Mouse (Mus musculus) olfactory bulb, adult 2 months (tissue): ENCODE results near the gene Brinp1. TPM values are rescaled to one million over a fixed set of nuclear protein-coding genes. Genes with fewer than 3 reads are reported as not detected.

Source experiments
- H3K27ac ChIP-seq: fragments of 200-500 bp; 2 replicates; pipeline ENCODE4 v1.5.1; 2012; ENCODE audit warnings: low read depth, low read length; ENCODE audit not compliant: insufficient read depth
- H3K4me1 ChIP-seq: fragments of 200-500 bp; 2 replicates; pipeline ENCODE4 v1.6.1; 2012; ENCODE audit warnings: low read length; ENCODE audit not compliant: control insufficient read depth, insufficient read depth
- H3K4me3 ChIP-seq: fragments of 200-500 bp; 2 replicates; pipeline ENCODE4 v1.5.1; 2012; ENCODE audit warnings: mild to moderate bottlenecking, low read depth, low read length, moderate library complexity; ENCODE audit not compliant: insufficient read depth
- CTCF ChIP-seq: fragments of 200-500 bp; IDR thresholded peaks from 2 replicates; pipeline ENCODE4 v1.5.1; 2012; ENCODE audit warnings: low read depth, mild to moderate bottlenecking, low read length, moderate library complexity; ENCODE audit not compliant: insufficient read depth
- POLR2A ChIP-seq: fragments of 200-500 bp; IDR thresholded peaks from 2 replicates; pipeline ENCODE4 v1.6.1; 2012; ENCODE audit warnings: mild to moderate bottlenecking, low read depth, low read length, moderate library complexity; ENCODE audit not compliant: insufficient read depth
- WGBS: fragments of 180-500 bp; shearing (Covaris S2); methylation state at CpG from one replicate; pipeline ENCODE4 v1.1.7; 2018; 5-methylcytosine and 5-hydroxymethylcytosine counted together
- polyA plus RNA-seq: library from polyadenylated mRNA; stranded (reverse); fragments of >200 nt; gene quantifications from 2 replicates; pipeline ENCODE4 v1.2.4, GENCODE M21; 2012; ENCODE audit warnings: low replicate concordance; ENCODE audit not compliant: missing spikeins, insufficient read depth, insufficient read length

Gene Brinp1
- not detected in 2 replicates for polyA plus RNA-seq

- WGBS = 3% methylated on average over 33 of the region's 33 CpGs
- Histone ChIP-seq H3K4me1 (no peaks in the 10 kb centered on the region), H3K27ac (peak within 1 kb of the TSS; percentile 84), H3K4me3 (peak within 1 kb of the TSS; percentile 84)
- TF ChIP-seq CTCF = no peak
- TF ChIP-seq POLR2A = peak; percentile 87
These were observed at the start of gene Brinp1 for GRCm38 (mm10) chr4:68954322-68954901. TSS of gene Brinp1 (minus strand) at chr4:68954397.

GRCm38 (mm10) chr4:68957265-68957664, 3.1 kb upstream of the Brinp1 start:
- Histone ChIP-seq H3K4me3 (no peak overlapping the region), H3K27ac (no peak overlapping the region), H3K4me1 (no peaks in the 10 kb centered on the region)
- TF ChIP-seq POLR2A (no peak), CTCF (no peak)
- 60% methylated on average over 2 of the region's 2 CpGs for WGBS

GRCm38 (mm10) chr4:68955621-68956020, 1.4 kb upstream of the Brinp1 start:
- no peak overlapping the region for H3K4me3 ChIP-seq
- no peak overlapping the region for H3K27ac ChIP-seq
- no peaks in the 10 kb centered on the region for H3K4me1 ChIP-seq
- TF ChIP-seq CTCF (no peak), POLR2A (no peak)
- WGBS = 57% methylated on average over 4 of the region's 4 CpGs

- Histone ChIP-seq H3K4me3 (peak overlapping the region; percentile 84), H3K4me1 (no peaks in the 10 kb centered on the region), H3K27ac (peak overlapping the region; percentile 84)
- WGBS = 1% methylated on average over 40 of the region's 40 CpGs
- TF ChIP-seq POLR2A = no peak
- no peak for TF ChIP-seq CTCF
These were observed 403 bp downstream of the Brinp1 start for GRCm38 (mm10) chr4:68953667-68954321.

- no peaks in the 10 kb centered on the region for H3K4me1 ChIP-seq
- H3K4me3 ChIP-seq = peak overlapping the region; percentile 84
- WGBS = 2% methylated on average over 8 of the region's 8 CpGs
- peak overlapping the region; percentile 84 for H3K27ac ChIP-seq
- no peak for TF ChIP-seq POLR2A
- TF ChIP-seq CTCF = no peak
These were observed 1.1 kb downstream of the Brinp1 start for GRCm38 (mm10) chr4:68953131-68953551.

- 0% methylated on average over 2 of the region's 2 CpGs for WGBS
- Histone ChIP-seq H3K27ac (no peak overlapping the region), H3K4me1 (no peaks in the 10 kb centered on the region; the same call in 1 of the 2 replicates), H3K4me3 (no peak overlapping the region)
- no peak for TF ChIP-seq POLR2A
These were observed 3.6 kb downstream of the Brinp1 start for GRCm38 (mm10) chr4:68950556-68950955.

GRCm38 (mm10) chr4:68942938-68943337, 11.3 kb downstream of the Brinp1 start:
- no peaks in the 10 kb centered on the region; the same call in 1 of the 2 replicates for H3K4me1 ChIP-seq
- TF ChIP-seq POLR2A = no peak
- TF ChIP-seq CTCF = no peak
- 86% methylated on average over 2 of the region's 2 CpGs for WGBS
- no peak overlapping the region for H3K4me3 ChIP-seq
- no peak overlapping the region for H3K27ac ChIP-seq

GRCm38 (mm10) chr4:68930022-68930421, 24.2 kb downstream of the Brinp1 start:
- Histone ChIP-seq H3K4me3 (no peak overlapping the region), H3K27ac (no peak overlapping the region), H3K4me1 (no peaks in the 10 kb centered on the region)
- WGBS = 80% methylated on average over 3 of the region's 3 CpGs
- TF ChIP-seq POLR2A (no peak), CTCF (no peak)

GRCm38 (mm10) chr4:68926091-68926490, 28.1 kb downstream of the Brinp1 start:
- 65% methylated on average over 2 of the region's 2 CpGs for WGBS
- H3K4me1 ChIP-seq = no peaks in the 10 kb centered on the region
- H3K4me3 ChIP-seq = no peak overlapping the region
- TF ChIP-seq POLR2A (no peak), CTCF (no peak)
- no peak overlapping the region for H3K27ac ChIP-seq
